Mouse (Mus musculus) MEL (cell line): ENCODE data around the gene Rs1. TPM values are rescaled to one million over a fixed set of nuclear protein-coding genes. Genes with fewer than 3 reads are reported as not detected.
"Not testable (repeated sequence)": the region's sequence is repeated elsewhere in the genome, so short reads cannot be mapped to it uniquely, and the experiment has no call there.

Source experiments
- DNase-seq: peaks from one replicate; pipeline ENCODE4 v3.0.0; 2011; ENCODE audit warnings: low read depth, low spot score
- H3K27ac ChIP-seq: 2 replicates; pipeline ENCODE4 v1.5.1; 2012; ENCODE audit warnings: low read depth, mild to moderate bottlenecking, control low read depth, low read length, moderate library complexity; ENCODE audit not compliant: control insufficient read depth
- H3K27me3 ChIP-seq, 2 experiments: fragments of 150-350 bp in 1 of 2; sonication (generic) in 1 of 2; 2 replicates each; pipeline ENCODE4 v1.6.1; 2012; ENCODE audit warnings: low read length in 2 of 2, mild to moderate bottlenecking in 2 of 2, improper control_type of control experiment in 1 of 2, moderate library complexity in 1 of 2; ENCODE audit not compliant: insufficient read depth in 2 of 2, control insufficient read depth in 1 of 2
- H3K36me3 ChIP-seq, 2 experiments: 2 replicates each; pipeline ENCODE4 v1.6.1; 2012 to 2014; ENCODE audit warnings: low read length in 2 of 2, improper control_type of control experiment in 1 of 2, inconsistent platforms in 1 of 2, mild to moderate bottlenecking in 1 of 2; ENCODE audit not compliant: insufficient read depth in 2 of 2, control insufficient read depth in 1 of 2
- H3K4me1 ChIP-seq, 2 experiments: fragments of 150-350 bp in 1 of 2; sonication (generic) in 1 of 2; 2 replicates each; pipeline ENCODE4 v1.6.1; 2012; ENCODE audit warnings: low read length in 2 of 2, improper control_type of control experiment in 1 of 2, mild to moderate bottlenecking in 1 of 2; ENCODE audit not compliant: insufficient read depth in 2 of 2, control insufficient read depth in 1 of 2
- H3K4me3 ChIP-seq, 2 experiments: fragments of 150-350 bp in 1 of 2; sonication (generic) in 1 of 2; 2 replicates each; pipeline ENCODE4 v1.5.1; 2012; ENCODE audit warnings: low read depth in 2 of 2, low read length in 2 of 2, mild to moderate bottlenecking in 2 of 2, moderate library complexity in 2 of 2, control low read depth in 1 of 2, improper control_type of control experiment in 1 of 2; ENCODE audit not compliant: control insufficient read depth in 1 of 2, insufficient read depth in 1 of 2
- H3K79me2 ChIP-seq: 2 replicates; pipeline ENCODE4 v1.6.1; 2012; ENCODE audit warnings: mild to moderate bottlenecking, low read length, moderate library complexity; ENCODE audit not compliant: control insufficient read depth, poor library complexity, insufficient read depth
- H3K9ac ChIP-seq: 2 replicates; pipeline ENCODE4 v1.6.1; 2012; ENCODE audit warnings: low read depth, mild to moderate bottlenecking, control low read depth, low read length, moderate library complexity; ENCODE audit not compliant: control insufficient read depth, poor library complexity, severe bottlenecking
- H3K9me3 ChIP-seq: fragments of 150-350 bp; sonication (generic); replicated peaks from 2 replicates; pipeline ENCODE4 v1.6.1; 2012; ENCODE audit warnings: mild to moderate bottlenecking, low read length, improper control_type of control experiment, moderate library complexity; ENCODE audit not compliant: insufficient read depth
- CHD1 ChIP-seq: IDR thresholded peaks from 2 replicates; pipeline ENCODE4 v1.6.1; 2012; ENCODE audit warnings: low read depth, mild to moderate bottlenecking, inconsistent platforms, low read length, improper control_type of control experiment
- CHD2 ChIP-seq: IDR thresholded peaks from 2 replicates; pipeline ENCODE4 v1.6.1; 2011; ENCODE audit warnings: low read length, improper control_type of control experiment
- ELF1 ChIP-seq: IDR thresholded peaks from 2 replicates; pipeline ENCODE4 v1.6.1; 2014; ENCODE audit warnings: low read depth, mild to moderate bottlenecking, inconsistent platforms, low read length, improper control_type of control experiment, moderate library complexity
- ETS1 ChIP-seq: IDR thresholded peaks from 2 replicates; pipeline ENCODE4 v1.6.1; 2012; ENCODE audit warnings: low read depth, mild to moderate bottlenecking, inconsistent platforms, low read length, improper control_type of control experiment, moderate library complexity
- HCFC1 ChIP-seq: IDR thresholded peaks from 2 replicates; pipeline ENCODE4 v1.6.1; 2012; ENCODE audit warnings: low read depth, mild to moderate bottlenecking, inconsistent platforms, low read length, improper control_type of control experiment, moderate library complexity
- MAX ChIP-seq: IDR thresholded peaks from 2 replicates; pipeline ENCODE4 v1.6.1; 2011; ENCODE audit warnings: low read length, improper control_type of control experiment
- MYC ChIP-seq: IDR thresholded peaks from 2 replicates; pipeline ENCODE4 v1.6.1; 2011; ENCODE audit warnings: low read depth, mild to moderate bottlenecking, low read length, improper control_type of control experiment, moderate library complexity
- NELFE ChIP-seq: IDR thresholded peaks from 2 replicates; pipeline ENCODE4 v1.6.1; 2011; ENCODE audit warnings: low read depth, low read length, improper control_type of control experiment
- POLR2A ChIP-seq, 2 experiments: IDR thresholded peaks; 2 replicates each; pipeline ENCODE4 v1.6.1; 2011 to 2012; ENCODE audit warnings: low read length in 2 of 2, mild to moderate bottlenecking in 2 of 2, control low read depth in 1 of 2, improper control_type of control experiment in 1 of 2, low read depth in 1 of 2, moderate library complexity in 1 of 2; ENCODE audit not compliant: control insufficient read depth in 1 of 2, insufficient read depth in 1 of 2, poor library complexity in 1 of 2
- POLR2AphosphoS5 ChIP-seq: IDR thresholded peaks from 2 replicates; pipeline ENCODE4 v1.6.1; 2012; ENCODE audit warnings: low read depth, borderline replicate concordance, mild to moderate bottlenecking, inconsistent platforms, low read length, moderate library complexity, mixed read lengths
- SIN3A ChIP-seq: IDR thresholded peaks from 2 replicates; pipeline ENCODE4 v1.6.1; 2012; ENCODE audit warnings: low read length, improper control_type of control experiment, inconsistent platforms
- TBP ChIP-seq: IDR thresholded peaks from 2 replicates; pipeline ENCODE4 v1.8.0; 2011; ENCODE audit warnings: low read depth, low read length, improper control_type of control experiment
- TCF12 ChIP-seq: IDR thresholded peaks from 2 replicates; pipeline ENCODE4 v1.6.1; 2014; ENCODE audit warnings: low read depth, mild to moderate bottlenecking, inconsistent platforms, low read length, improper control_type of control experiment, moderate library complexity
- UBTF ChIP-seq: IDR thresholded peaks from 2 replicates; pipeline ENCODE4 v1.6.1; 2012; ENCODE audit warnings: low read depth, mild to moderate bottlenecking, inconsistent platforms, low read length, improper control_type of control experiment, moderate library complexity, borderline replicate concordance; ENCODE audit not compliant: insufficient read depth
- ZMIZ1 ChIP-seq: IDR thresholded peaks from 2 replicates; pipeline ENCODE4 v1.6.1; 2012; ENCODE audit warnings: low read depth, mild to moderate bottlenecking, inconsistent platforms, low read length, improper control_type of control experiment, moderate library complexity
- ZNF384 ChIP-seq: IDR thresholded peaks from 2 replicates; pipeline ENCODE4 v1.6.1; 2012; ENCODE audit warnings: low read depth, mild to moderate bottlenecking, inconsistent platforms, low read length, improper control_type of control experiment
- polyA plus RNA-seq, 2 experiments: library from polyadenylated mRNA; stranded (reverse) in 1 of 2; unstranded in 1 of 2; fragments of >175 nt in 1 of 2; fragments of >200 nt in 1 of 2; gene quantifications; 2 replicates each; pipeline versions ENCODE4 v1.2.1 to v1.2.4; 2012; ENCODE audit warnings: low replicate concordance in 2 of 2, low read depth in 1 of 2; ENCODE audit not compliant: insufficient read length in 2 of 2, insufficient read depth in 1 of 2, missing spikeins in 1 of 2
- total RNA-seq: library from RNA; depleted of rRNA; stranded (reverse); fragments of 300-350 nt; gene quantifications from 2 replicates; pipeline ENCODE4 v1.2.3, GENCODE M21; 2012

The Rs1 gene
- total and polyA plus RNA-seq, 3 experiments, result 0.03 TPM; not detected in 2

DNA sequence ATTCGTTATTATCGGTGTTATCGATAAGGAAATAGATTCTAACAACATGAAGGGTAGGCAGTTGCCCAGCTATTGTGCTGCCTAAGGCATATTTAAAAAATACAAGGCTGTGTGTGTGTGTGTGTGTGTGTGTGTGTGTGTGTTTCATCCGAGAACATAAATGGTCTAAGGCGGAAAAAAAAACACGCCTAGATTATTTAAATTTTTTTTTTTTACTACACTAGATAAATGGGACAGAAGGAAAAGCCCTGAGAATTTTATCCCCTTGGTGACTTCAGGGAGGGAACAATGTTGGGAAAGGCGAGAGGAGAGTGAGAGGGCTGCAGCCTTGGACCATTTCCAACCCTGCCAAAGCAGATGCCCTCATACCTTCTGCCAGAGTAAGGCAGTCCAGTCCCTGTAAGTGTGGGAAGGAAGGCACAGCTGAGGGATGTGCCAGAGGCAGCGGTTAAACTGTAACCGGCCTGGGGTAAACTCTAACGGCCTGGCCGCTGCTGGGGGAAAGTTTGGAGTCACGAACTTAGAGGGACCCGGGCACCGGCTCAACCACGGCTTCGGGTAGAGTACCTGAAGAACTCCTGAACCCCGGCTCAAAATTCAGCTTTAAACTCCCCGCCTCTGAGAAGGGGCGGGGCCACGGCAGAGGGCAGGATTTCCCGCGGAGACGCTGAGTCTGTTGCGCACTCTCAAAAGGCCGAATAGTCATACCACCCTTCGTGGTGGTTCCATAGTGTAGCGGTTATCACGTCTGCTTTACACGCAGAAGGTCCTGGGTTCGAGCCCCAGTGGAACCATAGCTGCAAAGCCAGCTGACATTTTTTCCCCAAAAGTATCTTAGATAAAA lies 2.2 kb upstream of the Rs1 start (continued):
- TF ChIP-seq ELF1 (peak; percentile 68), ZMIZ1 (no peak), POLR2AphosphoS5 (no peak), UBTF (no peak), ETS1 (no peak), TBP (peak; percentile 100), CHD2 (no peak), ZNF384 (peak; percentile 64), CHD1 (no peak), TCF12 (no peak), NELFE (no peak), POLR2A (IDR thresholded peaks at IDR 0.05; ENCODE audit: control insufficient read depth in 1 of 2, insufficient read depth in 1 of 2, low read depth in 1 of 2, low read length in 2 of 2, poor library complexity in 1 of 2) (no peak; a peak in 1 of 4 replicates)
- TF ChIP-seq, all 39 proteins: peak for 10

DNA sequence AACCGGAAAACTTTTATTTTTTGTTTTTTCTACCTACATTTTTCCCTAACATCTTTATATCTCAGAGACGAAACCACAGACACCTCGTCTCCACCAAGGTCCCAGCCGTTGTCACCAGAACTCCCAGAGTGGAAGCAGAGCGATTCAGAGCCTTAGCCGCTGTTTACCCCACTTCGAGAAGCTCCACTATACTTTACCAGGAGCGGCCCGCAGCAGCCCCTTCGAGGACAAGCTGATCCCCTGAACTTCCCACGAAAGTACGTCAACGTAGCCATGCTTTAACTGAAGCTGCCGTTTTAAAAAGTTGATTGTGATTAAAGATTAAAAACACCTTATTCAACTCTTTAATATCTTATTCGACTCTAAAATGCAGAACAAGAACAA lies 1.6 kb upstream of the Rs1 start:
- Histone ChIP-seq H3K9ac (peak overlapping the region; percentile 91), H3K27ac (peak overlapping the region; percentile 70), H3K4me3 (peak overlapping the region; percentile 38 to 81), H3K27me3 (no peaks in the 10 kb centered on the region; a peak in 1 of 4 replicates), H3K9me3 (no peaks in the 10 kb centered on the region), H3K79me2 (no peaks in the 10 kb centered on the region; the same call in 1 of the 2 replicates), H3K36me3 (peaks cover 0 to 6% of the 10 kb centered on the region in 2 experiments; a peak in 2 of 4 replicates), H3K4me1 (no peaks in the 10 kb centered on the region)
- DNase-seq, result peak; percentile 85
- no peak for TF ChIP-seq SIN3A
- 0 out of 2 replicates have a peak, but pooled peaks have one; percentile 57 for TF ChIP-seq HCFC1
- no peak for TF ChIP-seq MYC
- TF ChIP-seq MAX, result peak; percentile 26; the same call in 1 of the 2 replicates

DNA sequence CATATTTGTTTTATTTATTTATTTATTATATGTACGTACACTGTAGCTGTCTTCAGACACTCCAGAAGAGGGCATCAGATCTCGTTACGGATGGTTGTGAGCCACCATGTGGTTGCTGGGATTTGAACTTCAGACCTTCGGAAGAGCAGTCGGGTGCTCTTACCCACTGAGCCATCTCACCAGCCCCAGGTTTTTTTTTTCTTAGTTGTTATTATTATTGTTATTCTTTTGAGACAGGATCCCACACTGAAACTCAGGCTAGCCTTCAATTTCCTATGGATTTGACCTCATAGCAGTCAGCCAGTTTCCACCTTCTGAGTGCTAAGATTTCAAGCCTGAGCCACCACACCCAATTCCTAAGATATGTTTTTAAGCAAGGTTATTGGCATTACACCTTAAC lies 1.8 kb downstream of the Rs1 start:
- not testable (repeated sequence) for H3K36me3 ChIP-seq, H3K4me3 ChIP-seq, H3K9me3 ChIP-seq, H3K79me2 ChIP-seq, H3K9ac ChIP-seq, H3K27ac ChIP-seq, H3K27me3 ChIP-seq, H3K4me1 ChIP-seq
- TF ChIP-seq ZNF384 (peak; percentile 60; the same call in 1 of the 2 replicates), TBP (peak; percentile 97)
- DNase-seq, result peak; percentile 41
